Mouse (Mus musculus) neural tube, embryonic 12.5 days (tissue): ENCODE results near the gene Ube2g1. TPM values are rescaled to one million over a fixed set of nuclear protein-coding genes. Genes with fewer than 3 reads are reported as not detected.
"Not testable (repeated sequence)": the region's sequence is repeated elsewhere in the genome, so short reads cannot be mapped to it uniquely, and the experiment has no call there.

Source experiments
- ATAC-seq: fragments of 200-750 bp; cut with Nextera tagmentation; 2 replicates; pipeline ENCODE4 v1.8.0; 2017; ENCODE audit warnings: low read depth, mild to moderate bottlenecking, moderate TSS enrichment, moderate library complexity; ENCODE audit not compliant: low FRiP score
- H3K27ac ChIP-seq: fragments of 300-500 bp; sonication (generic); 2 replicates; pipeline ENCODE4 v1.5.1; 2016
- H3K27me3 ChIP-seq: fragments of 300-500 bp; sonication (generic); replicated peaks from 2 replicates; pipeline ENCODE4 v1.6.1; 2016; ENCODE audit warnings: mild to moderate bottlenecking
- H3K36me3 ChIP-seq: fragments of 300-500 bp; sonication (generic); 2 replicates; pipeline ENCODE4 v1.6.1; 2016; ENCODE audit warnings: mild to moderate bottlenecking
- H3K4me1 ChIP-seq: fragments of 300-500 bp; sonication (generic); 2 replicates; pipeline ENCODE4 v1.6.1; 2016
- H3K4me2 ChIP-seq: fragments of 300-500 bp; sonication (generic); replicated peaks from 2 replicates; pipeline ENCODE4 v1.6.1; 2016; ENCODE audit warnings: mild to moderate bottlenecking
- H3K4me3 ChIP-seq: fragments of 300-500 bp; sonication (generic); 2 replicates; pipeline ENCODE4 v1.5.1; 2016
- H3K9ac ChIP-seq: fragments of 300-500 bp; sonication (generic); 2 replicates; pipeline ENCODE4 v1.6.1; 2016; ENCODE audit warnings: mild to moderate bottlenecking
- H3K9me3 ChIP-seq: fragments of 300-500 bp; sonication (generic); 2 replicates; pipeline ENCODE4 v1.6.1; 2016; ENCODE audit warnings: mild to moderate bottlenecking
- WGBS: fragments of 180-500 bp; shearing (Covaris S2); methylation state at CpG from one replicate; pipeline ENCODE4 v1.1.7; 2016; 5-methylcytosine and 5-hydroxymethylcytosine counted together
- polyA plus RNA-seq: library from polyadenylated mRNA; unstranded; fragments of >200 nt; fragmentation: Nextera tagmentation; extraction: Ambion mirVana; gene quantifications from 2 replicates; pipeline ENCODE4 v1.2.1, GENCODE M21; 2016

Ube2g1 gene
- polyA plus RNA-seq, 1 experiment from 2014 or later: 119 TPM

- Histone ChIP-seq H3K4me1 (0 out of 2 replicates have a peak, but pooled peaks cover 6% of the 10 kb centered on the region), H3K27ac (no peak overlapping the region), H3K9ac (0 out of 2 replicates have a peak overlapping the region, but pooled peaks have one; percentile 38), H3K36me3 (no peaks in the 10 kb centered on the region), H3K9me3 (no peaks in the 10 kb centered on the region), H3K4me3 (no peak overlapping the region), H3K4me2 (peak overlapping the region; percentile 45), H3K27me3 (no peaks in the 10 kb centered on the region)
- ATAC-seq: no peak
Measured at GRCm38 (mm10) chr11:72609242-72609641, 2.2 kb downstream of the Ube2g1 start.

DNA sequence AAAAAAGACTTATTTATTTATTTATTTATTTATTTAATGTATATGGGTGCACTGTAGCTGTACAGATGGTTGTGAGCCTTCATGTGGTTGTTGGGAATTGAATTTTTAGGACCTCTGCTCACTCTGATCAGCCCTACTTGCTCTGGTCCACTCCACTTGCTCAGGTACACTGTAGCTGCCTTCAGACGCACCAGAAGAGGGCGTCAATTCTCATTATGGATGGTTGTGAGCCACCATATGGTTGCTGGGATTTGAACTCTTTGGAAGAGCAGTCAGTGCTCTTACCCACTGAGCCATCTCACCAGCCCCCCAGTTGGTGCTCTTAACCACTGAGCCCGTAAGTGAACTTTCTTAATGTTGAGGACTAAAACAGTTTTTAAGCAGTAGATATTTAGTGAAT lies 7.3 kb downstream of the Ube2g1 start:
- 85% methylated on average over 3 of the region's 3 CpGs for WGBS
- not testable (repeated sequence) for H3K36me3 ChIP-seq, H3K4me2 ChIP-seq, H3K4me1 ChIP-seq, H3K27ac ChIP-seq, H3K9me3 ChIP-seq, H3K27me3 ChIP-seq, ATAC-seq, H3K4me3 ChIP-seq, H3K9ac ChIP-seq

- Histone ChIP-seq H3K27me3 (no peaks in the 10 kb centered on the region), H3K27ac (no peak overlapping the region), H3K36me3 (no peaks in the 10 kb centered on the region), H3K4me3 (no peak overlapping the region), H3K4me1 (no peaks in the 10 kb centered on the region), H3K9ac (no peak overlapping the region), H3K4me2 (no peak overlapping the region), H3K9me3 (no peaks in the 10 kb centered on the region)
- 84% methylated on average over 4 of the region's 4 CpGs for WGBS
- ATAC-seq: no peak
Measured at GRCm38 (mm10) chr11:72615931-72616330, 8.8 kb downstream of the Ube2g1 start.

DNA sequence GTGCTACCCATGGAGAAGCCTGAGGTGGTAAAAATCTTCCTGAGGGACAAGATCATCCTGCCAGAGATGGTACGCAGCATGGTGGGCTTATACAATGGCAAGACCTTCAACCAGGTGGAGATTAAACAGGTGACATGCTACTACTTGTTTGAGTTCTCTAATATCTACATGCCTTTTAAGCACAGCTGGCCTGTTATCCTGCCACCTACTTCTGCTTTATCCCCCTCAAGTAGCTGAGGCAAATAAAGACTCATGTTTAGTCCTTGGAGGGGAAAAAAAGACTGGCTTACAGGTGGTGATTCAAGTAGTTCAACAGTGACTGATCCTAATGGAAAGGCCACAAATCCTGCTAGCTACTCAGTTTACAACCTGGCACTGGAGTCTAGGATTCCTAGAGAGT lies 11.4 kb downstream of the Ube2g1 start:
- ATAC-seq: no peak
- H3K4me1 ChIP-seq: no peaks in the 10 kb centered on the region
- 96% methylated on average over 1 of the region's 1 CpGs for WGBS
- no peak overlapping the region for H3K9ac ChIP-seq
- H3K9me3 ChIP-seq: no peaks in the 10 kb centered on the region
- H3K36me3 ChIP-seq: no peaks in the 10 kb centered on the region
- no peak overlapping the region for H3K4me3 ChIP-seq
- H3K27me3 ChIP-seq: no peaks in the 10 kb centered on the region
- no peak overlapping the region for H3K4me2 ChIP-seq
- no peak overlapping the region for H3K27ac ChIP-seq

DNA sequence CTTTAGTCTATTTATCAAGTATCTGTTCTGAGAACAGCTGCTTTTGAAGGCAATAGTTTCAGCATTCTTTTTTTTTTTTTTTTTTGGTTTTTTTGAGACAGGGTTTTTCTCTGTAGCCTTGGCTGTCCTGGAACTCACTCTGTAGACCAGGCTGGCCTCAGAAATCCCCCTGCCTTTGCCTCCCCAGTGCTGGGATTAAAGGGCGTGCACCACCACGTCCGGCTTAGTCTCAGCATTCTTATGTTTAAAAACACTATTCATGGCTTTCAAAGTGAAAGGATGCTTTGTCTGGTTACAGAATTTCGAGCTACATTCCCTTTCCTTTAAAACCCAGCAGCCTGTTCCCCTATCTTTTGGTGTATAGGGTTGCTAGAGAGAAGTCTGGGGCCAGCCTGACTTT lies 35.6 kb downstream of the Ube2g1 start:
- no peak overlapping the region for H3K27ac ChIP-seq
- H3K9ac ChIP-seq: no peak overlapping the region
- no peak overlapping the region for H3K4me2 ChIP-seq
- H3K27me3 ChIP-seq: no peaks in the 10 kb centered on the region
- 41% methylated on average over 4 of the region's 4 CpGs for WGBS
- H3K4me3 ChIP-seq: no peak overlapping the region
- no peaks in the 10 kb centered on the region for H3K9me3 ChIP-seq
- no peak for ATAC-seq
- H3K4me1 ChIP-seq: no peaks in the 10 kb centered on the region
- no peaks in the 10 kb centered on the region; the same call in 1 of the 2 replicates for H3K36me3 ChIP-seq

DNA sequence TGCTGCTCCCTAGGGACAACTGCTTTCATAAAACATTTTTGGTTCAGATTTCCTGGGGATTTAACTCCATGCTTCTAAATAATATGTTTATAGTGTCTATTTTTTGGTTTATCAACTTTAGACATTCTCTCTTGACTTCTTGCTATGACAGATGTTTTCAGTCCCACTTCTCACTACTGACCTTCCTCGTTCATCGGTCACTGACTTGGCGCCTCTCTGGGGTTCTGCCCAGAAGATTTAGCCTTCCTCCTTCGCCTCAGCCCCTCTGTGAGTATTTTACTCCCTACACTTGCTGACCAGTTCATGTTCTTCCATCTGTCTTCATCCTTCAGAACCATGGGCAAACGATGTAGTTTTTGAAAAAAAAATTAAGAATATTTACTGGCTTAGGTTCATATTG lies 38.3 kb downstream of the Ube2g1 start:
- H3K4me2 ChIP-seq: no peak overlapping the region
- H3K27ac ChIP-seq: no peak overlapping the region
- H3K4me1 ChIP-seq: no peaks in the 10 kb centered on the region
- H3K27me3 ChIP-seq: no peaks in the 10 kb centered on the region
- H3K36me3 ChIP-seq: no peaks in the 10 kb centered on the region
- H3K4me3 ChIP-seq: no peak overlapping the region
- ATAC-seq: no peak
- H3K9me3 ChIP-seq: no peaks in the 10 kb centered on the region
- no peak overlapping the region for H3K9ac ChIP-seq
- WGBS: 94% methylated on average over 5 of the region's 5 CpGs

DNA sequence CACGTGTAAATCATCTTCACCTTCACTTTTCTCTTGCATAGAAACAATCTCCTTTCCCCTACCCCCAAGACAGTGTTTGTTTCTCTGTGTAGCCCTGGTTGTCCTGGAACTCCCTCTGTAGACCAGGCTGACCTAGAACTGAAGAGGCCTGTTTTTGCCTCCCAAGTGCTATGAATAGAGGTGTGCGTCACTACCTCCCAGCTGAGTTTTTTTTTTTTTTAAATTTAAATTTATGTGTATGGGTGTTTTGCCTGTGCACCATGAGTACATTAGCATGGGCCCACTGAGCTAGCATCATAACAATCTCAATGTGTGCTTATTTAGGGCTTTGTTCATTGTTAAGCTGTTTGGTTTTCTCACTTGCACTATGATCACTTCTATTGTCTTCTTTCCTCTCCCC lies 43.3 kb downstream of the Ube2g1 start:
- H3K9ac ChIP-seq: no peak overlapping the region

DNA sequence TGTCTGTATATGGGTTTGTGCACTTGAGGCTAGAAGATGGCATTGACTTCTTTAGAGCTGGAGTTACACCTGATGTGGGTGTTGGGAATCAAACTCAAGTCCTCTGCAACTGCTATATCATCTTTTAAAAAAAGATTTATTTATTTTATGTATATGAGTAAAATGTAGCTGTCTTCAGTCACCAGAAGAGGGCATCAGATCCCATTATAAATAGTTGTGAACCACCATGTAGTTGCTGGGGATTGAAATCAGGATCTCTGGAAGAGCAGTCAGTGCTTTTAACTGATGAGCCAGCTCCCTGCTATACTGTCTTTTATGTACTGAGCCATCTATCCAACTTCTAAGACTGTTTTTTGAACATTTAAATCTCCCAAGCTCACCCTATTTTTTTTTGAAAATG lies 52.8 kb downstream of the Ube2g1 start:
- ATAC-seq: no peak
- H3K4me3 ChIP-seq: no peak overlapping the region

More for the DNA sequence above, 43.3 kb downstream of the Ube2g1 start:
- H3K4me2 ChIP-seq: no peak overlapping the region
- H3K36me3 ChIP-seq: no peaks in the 10 kb centered on the region
- WGBS: 76% methylated on average over 2 of the region's 2 CpGs
- no peak for ATAC-seq
- no peaks in the 10 kb centered on the region for H3K9me3 ChIP-seq
- H3K4me3 ChIP-seq: no peak overlapping the region
- no peaks in the 10 kb centered on the region for H3K27me3 ChIP-seq
- no peaks in the 10 kb centered on the region for H3K4me1 ChIP-seq
- H3K27ac ChIP-seq: no peak overlapping the region

GRCm38 (mm10) chr11:72660359-72660758 lies 53.3 kb downstream of the Ube2g1 start:
- no peaks in the 10 kb centered on the region for H3K27me3 ChIP-seq
- H3K9ac ChIP-seq: no peak overlapping the region
- 94% methylated on average over 1 of the region's 1 CpGs for WGBS
- no peak for ATAC-seq
- no peaks in the 10 kb centered on the region for H3K4me1 ChIP-seq
- H3K9me3 ChIP-seq: no peaks in the 10 kb centered on the region
- H3K27ac ChIP-seq: no peak overlapping the region
- no peaks in the 10 kb centered on the region for H3K36me3 ChIP-seq
- H3K4me2 ChIP-seq: no peak overlapping the region
- no peak overlapping the region for H3K4me3 ChIP-seq

More for the DNA sequence above, 52.8 kb downstream of the Ube2g1 start:
- Histone ChIP-seq H3K27me3 (no peaks in the 10 kb centered on the region), H3K4me1 (no peaks in the 10 kb centered on the region), H3K9ac (no peak overlapping the region), H3K36me3 (no peaks in the 10 kb centered on the region), H3K27ac (no peak overlapping the region), H3K4me2 (no peak overlapping the region), H3K9me3 (no peaks in the 10 kb centered on the region)

GRCm38 (mm10) chr11:72664641-72665040 lies 57.6 kb downstream of the Ube2g1 start:
- H3K4me1 ChIP-seq: no peaks in the 10 kb centered on the region
- no peak overlapping the region for H3K4me2 ChIP-seq
- peaks cover 3% of the 10 kb centered on the region; the same call in 1 of the 2 replicates for H3K36me3 ChIP-seq
- H3K9me3 ChIP-seq: 0 out of 2 replicates have a peak, but pooled peaks cover 2% of the 10 kb centered on the region
- H3K9ac ChIP-seq: no peak overlapping the region
- no peak for ATAC-seq
- no peaks in the 10 kb centered on the region for H3K27me3 ChIP-seq
- H3K27ac ChIP-seq: no peak overlapping the region
- 96% methylated on average over 4 of the region's 4 CpGs for WGBS
- H3K4me3 ChIP-seq: no peak overlapping the region

- 0 out of 2 replicates have a peak, but pooled peaks cover 2% of the 10 kb centered on the region for H3K9me3 ChIP-seq
- no peak overlapping the region for H3K4me3 ChIP-seq
- H3K9ac ChIP-seq: no peak overlapping the region
- H3K4me2 ChIP-seq: no peak overlapping the region
- H3K27ac ChIP-seq: no peak overlapping the region
- H3K4me1 ChIP-seq: no peaks in the 10 kb centered on the region
- peaks cover 3% of the 10 kb centered on the region; the same call in 1 of the 2 replicates for H3K36me3 ChIP-seq
- ATAC-seq: no peak
- H3K27me3 ChIP-seq: no peaks in the 10 kb centered on the region
Measured at GRCm38 (mm10) chr11:72670634-72671033, 63.6 kb downstream of the Ube2g1 start.

- Histone ChIP-seq H3K4me2 (no peak overlapping the region), H3K9me3 (0 out of 2 replicates have a peak, but pooled peaks cover 2% of the 10 kb centered on the region), H3K27ac (no peak overlapping the region), H3K27me3 (no peaks in the 10 kb centered on the region), H3K36me3 (peaks cover 3% of the 10 kb centered on the region; the same call in 1 of the 2 replicates), H3K4me1 (no peaks in the 10 kb centered on the region), H3K4me3 (no peak overlapping the region), H3K9ac (no peak overlapping the region)
- WGBS: 83% methylated on average over 6 of the region's 6 CpGs
- ATAC-seq: no peak
Measured at GRCm38 (mm10) chr11:72671294-72671988, 64.4 kb downstream of the Ube2g1 start.

DNA sequence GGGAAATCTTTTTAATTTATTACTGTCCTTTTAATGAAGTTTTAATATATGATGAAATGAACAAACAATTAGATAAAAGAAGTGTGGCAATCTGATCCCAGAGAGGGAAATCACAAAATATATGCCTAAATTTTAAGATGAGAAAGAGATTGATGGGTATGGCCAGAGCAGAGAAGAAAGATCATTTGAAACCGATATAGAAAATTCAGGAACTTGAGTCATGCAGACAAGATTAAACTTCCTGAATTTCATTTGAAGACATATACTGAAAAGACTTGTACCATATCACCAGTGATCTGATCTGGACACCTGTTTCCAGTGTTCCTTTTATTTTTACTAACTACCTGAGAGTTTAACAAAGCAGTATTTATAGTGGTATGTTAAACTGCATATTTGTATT lies 65.4 kb downstream of the Ube2g1 start:
- WGBS: 94% methylated on average over 1 of the region's 1 CpGs
- no peak overlapping the region for H3K4me2 ChIP-seq
- ATAC-seq: no peak

More for the DNA sequence above, 65.4 kb downstream of the Ube2g1 start:
- H3K4me3 ChIP-seq: no peak overlapping the region
- H3K9ac ChIP-seq: no peak overlapping the region
- no peaks in the 10 kb centered on the region for H3K27me3 ChIP-seq
- H3K36me3 ChIP-seq: peaks cover 3% of the 10 kb centered on the region; the same call in 1 of the 2 replicates
- no peak overlapping the region for H3K27ac ChIP-seq
- H3K4me1 ChIP-seq: no peaks in the 10 kb centered on the region
- H3K9me3 ChIP-seq: 0 out of 2 replicates have a peak, but pooled peaks cover 2% of the 10 kb centered on the region
